Mouse (Mus musculus): ENCODE measurements around the gene Galnt14. TPM values are rescaled to one million over a fixed set of nuclear protein-coding genes. Genes with fewer than 3 reads are reported as not detected.

Gene Galnt14
- polyA plus RNA-seq, 1 experiment = 21.5 TPM

DNA sequence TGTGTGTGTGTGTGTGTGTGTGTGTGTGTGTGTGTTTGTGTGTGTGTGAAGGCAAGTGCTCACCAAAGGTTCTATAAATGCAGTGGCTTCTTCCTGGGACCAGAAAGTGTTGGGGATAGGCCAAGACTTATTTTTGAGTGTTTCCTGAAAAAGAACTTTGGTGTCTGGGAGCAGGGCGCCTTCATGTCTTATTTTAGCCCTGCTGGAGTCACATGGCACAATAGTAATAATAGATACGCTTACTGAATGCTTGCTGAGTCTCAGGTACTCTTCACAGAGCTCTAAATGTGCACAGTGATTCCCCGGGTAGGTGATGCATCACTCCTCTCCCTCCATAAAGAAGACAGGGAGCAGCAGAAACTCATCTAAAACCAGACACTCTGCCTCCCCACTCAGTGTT, 153.2 kb downstream of the Galnt14 start:
- peaks cover 7% of the 10 kb centered on the region for H3K4me1 ChIP-seq (ENCODE audit: control insufficient read depth, insufficient read depth, low read length)
- no peak overlapping the region for H3K4me3 ChIP-seq (ENCODE audit: insufficient read depth, low read length)
- H3K27ac ChIP-seq (ENCODE audit: insufficient read depth, low read length) = no peak overlapping the region
- TF ChIP-seq POLR2A (IDR thresholded peaks at IDR 0.05; ENCODE audit: extremely low read depth, insufficient read depth, low read length) (no peak), CTCF (IDR thresholded peaks at IDR 0.05; ENCODE audit: extremely low read depth, insufficient read depth, low read length) (no peak)

- TF ChIP-seq POLR2A (IDR thresholded peaks at IDR 0.05; ENCODE audit: extremely low read depth, insufficient read depth, low read length) (no peak), CTCF (IDR thresholded peaks at IDR 0.05; ENCODE audit: extremely low read depth, insufficient read depth, low read length) (no peak)
- H3K4me3 ChIP-seq (ENCODE audit: insufficient read depth, low read length) = no peak overlapping the region
- H3K4me1 ChIP-seq (ENCODE audit: control insufficient read depth, insufficient read depth, low read length) = peaks cover 7% of the 10 kb centered on the region
- H3K27ac ChIP-seq (ENCODE audit: insufficient read depth, low read length) = no peak overlapping the region
Measured at GRCm38 (mm10) chr17:73556436-73556835, 153.8 kb downstream of the Galnt14 start.

- Histone ChIP-seq H3K4me1 (ENCODE audit: control insufficient read depth, insufficient read depth, low read length) (0 out of 2 replicates have a peak, but pooled peaks cover 2% of the 10 kb centered on the region), H3K4me3 (ENCODE audit: insufficient read depth, low read length) (no peak overlapping the region), H3K27ac (ENCODE audit: insufficient read depth, low read length) (no peak overlapping the region)
- TF ChIP-seq POLR2A (IDR thresholded peaks at IDR 0.05; ENCODE audit: extremely low read depth, insufficient read depth, low read length) = no peak
- no peak for TF ChIP-seq CTCF (IDR thresholded peaks at IDR 0.05; ENCODE audit: extremely low read depth, insufficient read depth, low read length)
Measured at GRCm38 (mm10) chr17:73554668-73555067, 155.6 kb downstream of the Galnt14 start.

DNA sequence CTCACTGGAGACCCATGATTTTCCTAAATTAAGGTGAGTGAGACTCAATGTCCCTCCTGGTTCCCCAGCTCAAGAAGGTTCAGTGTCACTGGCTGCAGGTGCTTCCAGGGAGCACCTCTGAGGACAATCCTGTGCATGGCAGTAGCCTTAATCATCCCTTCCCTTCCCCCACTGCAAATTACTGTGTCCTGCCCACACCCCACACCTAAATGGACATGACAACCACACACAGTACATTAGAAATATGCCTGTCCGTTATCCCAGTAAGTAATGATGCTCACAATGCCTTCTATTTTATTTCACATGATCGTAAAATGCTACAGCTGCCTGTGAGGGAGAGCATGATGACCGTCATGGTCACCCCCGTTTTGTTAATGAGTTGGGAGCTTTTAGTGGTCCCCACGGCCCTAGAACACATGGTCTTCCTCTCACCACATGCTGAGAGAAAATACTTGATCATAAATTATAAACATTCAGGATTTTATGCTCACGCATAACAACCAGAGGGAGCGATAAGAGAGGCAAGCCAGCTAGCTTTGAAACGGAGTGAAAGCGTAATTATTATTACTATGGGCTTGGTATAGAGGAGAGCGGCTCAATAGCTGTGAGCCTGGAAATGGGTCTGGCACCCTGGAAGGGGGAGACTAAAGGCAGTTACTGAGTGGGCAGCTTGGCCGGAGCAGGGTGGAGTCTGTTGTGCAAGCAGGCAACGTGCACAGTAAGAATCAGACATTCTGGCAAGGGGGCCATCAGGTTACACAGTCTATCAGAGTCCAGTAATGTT, 161.3 kb downstream of the Galnt14 start:
- Histone ChIP-seq H3K4me1 (ENCODE audit: control insufficient read depth, insufficient read depth, low read length) (no peaks in the 10 kb centered on the region), H3K4me3 (ENCODE audit: insufficient read depth, low read length) (no peak overlapping the region), H3K27ac (ENCODE audit: insufficient read depth, low read length) (no peak overlapping the region)
- no peak for TF ChIP-seq CTCF (IDR thresholded peaks at IDR 0.05; ENCODE audit: extremely low read depth, insufficient read depth, low read length)
- no peak for TF ChIP-seq POLR2A (IDR thresholded peaks at IDR 0.05; ENCODE audit: extremely low read depth, insufficient read depth, low read length)

- Histone ChIP-seq H3K27ac (ENCODE audit: insufficient read depth, low read length) (no peak overlapping the region), H3K4me3 (ENCODE audit: insufficient read depth, low read length) (no peak overlapping the region), H3K4me1 (ENCODE audit: control insufficient read depth, insufficient read depth, low read length) (no peaks in the 10 kb centered on the region)
- TF ChIP-seq POLR2A (IDR thresholded peaks at IDR 0.05; ENCODE audit: extremely low read depth, insufficient read depth, low read length) = no peak
- TF ChIP-seq CTCF (IDR thresholded peaks at IDR 0.05; ENCODE audit: extremely low read depth, insufficient read depth, low read length) = no peak
Measured at GRCm38 (mm10) chr17:73548119-73548518, 162.1 kb downstream of the Galnt14 start.

- no peak overlapping the region for H3K27ac ChIP-seq (ENCODE audit: insufficient read depth, low read length)
- no peak overlapping the region for H3K4me3 ChIP-seq (ENCODE audit: insufficient read depth, low read length)
- no peaks in the 10 kb centered on the region for H3K4me1 ChIP-seq (ENCODE audit: control insufficient read depth, insufficient read depth, low read length)
- TF ChIP-seq POLR2A (IDR thresholded peaks at IDR 0.05; ENCODE audit: extremely low read depth, insufficient read depth, low read length) (no peak), CTCF (IDR thresholded peaks at IDR 0.05; ENCODE audit: extremely low read depth, insufficient read depth, low read length) (no peak)
Measured at GRCm38 (mm10) chr17:73547483-73547882, 162.8 kb downstream of the Galnt14 start.

- TF ChIP-seq POLR2A (IDR thresholded peaks at IDR 0.05; ENCODE audit: extremely low read depth, insufficient read depth, low read length) = no peak
- no peak for TF ChIP-seq CTCF (IDR thresholded peaks at IDR 0.05; ENCODE audit: extremely low read depth, insufficient read depth, low read length)
- Histone ChIP-seq H3K27ac (ENCODE audit: insufficient read depth, low read length) (no peak overlapping the region), H3K4me1 (ENCODE audit: control insufficient read depth, insufficient read depth, low read length) (0 out of 2 replicates have a peak, but pooled peaks cover 1% of the 10 kb centered on the region), H3K4me3 (ENCODE audit: insufficient read depth, low read length) (no peak overlapping the region)
Measured at GRCm38 (mm10) chr17:73541911-73542310, 168.3 kb downstream of the Galnt14 start.

GRCm38 (mm10) chr17:73541233-73541570, 169.1 kb downstream of the Galnt14 start:
- TF ChIP-seq CTCF (IDR thresholded peaks at IDR 0.05; ENCODE audit: extremely low read depth, insufficient read depth, low read length) (no peak), POLR2A (IDR thresholded peaks at IDR 0.05; ENCODE audit: extremely low read depth, insufficient read depth, low read length) (no peak)
- no peak overlapping the region for H3K4me3 ChIP-seq (ENCODE audit: insufficient read depth, low read length)
- 0 out of 2 replicates have a peak, but pooled peaks cover 1% of the 10 kb centered on the region for H3K4me1 ChIP-seq (ENCODE audit: control insufficient read depth, insufficient read depth, low read length)
- H3K27ac ChIP-seq (ENCODE audit: insufficient read depth, low read length) = no peak overlapping the region

- TF ChIP-seq CTCF (IDR thresholded peaks at IDR 0.05; ENCODE audit: extremely low read depth, insufficient read depth, low read length) (no peak), POLR2A (IDR thresholded peaks at IDR 0.05; ENCODE audit: extremely low read depth, insufficient read depth, low read length) (no peak)
Measured at GRCm38 (mm10) chr17:73540409-73541232, 169.6 kb downstream of the Galnt14 start.

More at GRCm38 (mm10) chr17:73540409-73541232, 169.6 kb downstream of the Galnt14 start:
- Histone ChIP-seq H3K4me3 (ENCODE audit: insufficient read depth, low read length) (no peak overlapping the region), H3K4me1 (ENCODE audit: control insufficient read depth, insufficient read depth, low read length) (0 out of 2 replicates have a peak, but pooled peaks cover 1% of the 10 kb centered on the region), H3K27ac (ENCODE audit: insufficient read depth, low read length) (no peak overlapping the region)

Measured in cortical plate, adult 2 months (tissue).